Comparison of ENCODE assay signal across 22 mouse cellular contexts in genomic region chr8:94680414-94680813, GRCm38 (mm10). TPM values are rescaled to one million over a fixed set of nuclear protein-coding genes. Genes with fewer than 3 reads are reported as not detected.
DNase-seq lines count a peak whose midpoint lies in the region; ATAC-seq and TF ChIP-seq lines count a peak whose summit lies in the region.
"Had no signal": no experiment of that assay in that cellular context is flagged by ENCODE, and none has a peak within 500 bp of the region (broad histone marks: within the 10 kb centered on the region; RNA-seq: fewer than 3 reads in every experiment).

No protein-coding gene starts in this region.

- peak; percentile 55 for TF ChIP-seq CTCF in layer of hippocampus, adult 2 months (conservative IDR thresholded peaks at IDR 0.05)

- H3K4me3 ChIP-seq in layer of hippocampus, adult 2 months, result no peak overlapping the region
- H3K4me3 ChIP-seq: heart, embryonic 12.5 days; intestine, embryonic 15.5 days; neural tube, embryonic 15.5 days had no signal

- peak overlapping the region; percentile 92; the same call in 1 of the 2 replicates for H3K27ac ChIP-seq in layer of hippocampus, adult 2 months
- H3K27ac ChIP-seq: hindbrain, embryonic 14.5 days; intestine, embryonic 15.5 days; neural tube, embryonic 15.5 days had no signal

- peak; percentile 11 for DNase-seq in CD4-positive, CD25-positive, alpha-beta regulatory T cell, adult 2 months (ENCODE audit: low read depth, low spot score)
- DNase-seq in layer of hippocampus, adult 2 months (ENCODE audit: low spot score in 2 of 2), result no peak
- no peak for DNase-seq in layer of hippocampus, adult 9-11 months
- peak; percentile 35 for DNase-seq in 416B (ENCODE audit: low read depth)
- DNase-seq in ZHBTc4 (ENCODE audit: low read depth, low spot score), result peak; percentile 38
- no peak for DNase-seq in thymus, postnatal 4 days
- no peak for DNase-seq in ovary, adult 18-20 months (ENCODE audit: low spot score)
- DNase-seq: adrenal gland, postnatal 25 days; cerebellum, adult 11-12 months; cerebellum, postnatal 14 days; forebrain, postnatal 0 days; heart, postnatal 14 days; kidney, postnatal 14 days; lung, postnatal 4 days; thymus, postnatal 14 days had no signal

- ATAC-seq in CD4-positive, CD25-positive, alpha-beta regulatory T cell, adult 4 months, result no peak
- ATAC-seq: forebrain, postnatal 0 days; intestine, embryonic 15.5 days; midbrain, embryonic 16.5 days had no signal

RNA-seq across cellular contexts. Expression of gene Arl2bp, which starts 14.0 kb away (rescaled TPM):
- 10 to 100 TPM; 22.2 to 28.4 TPM for polyA plus RNA-seq in CD4-positive, CD25-positive, alpha-beta regulatory T cell, adult 4 months (2017; shearing (Covaris generic))
- total RNA-seq in layer of hippocampus, adult 2 months (2021), result 100 to 1,000 TPM; 145 to 147 TPM

RNA-seq across cellular contexts. Expression of gene Pllp, which starts 15.7 kb away (rescaled TPM):
- polyA plus RNA-seq in CD4-positive, CD25-positive, alpha-beta regulatory T cell, adult 4 months (2017; shearing (Covaris generic)), result under 1 TPM in 1 of 2 experiments, not detected in 1; 0.47 TPM
- total RNA-seq in layer of hippocampus, adult 2 months (2021), result 10 to 100 TPM; 37.5 to 39.8 TPM
- total RNA-seq: granulocyte monocyte progenitor cell, adult 5-6 weeks had no signal
- polyA plus RNA-seq: heart, embryonic 12.5 days had no signal

Comparison
In these comparisons a context has a peak if more than half of its experiments do, and no peak if none do; other contexts are left out.
1. DNase-seq: peak in CD4-positive, CD25-positive, alpha-beta regulatory T cell, adult 2 months (single experiment), 416B (single experiment) and ZHBTc4 (single experiment); none in layer of hippocampus, adult 2 months (0 of 2), layer of hippocampus, adult 9-11 months (single experiment), thymus, postnatal 4 days (single experiment) and ovary, adult 18-20 months (single experiment).